Mouse (Mus musculus) adrenal gland, postnatal 36 days (tissue): ENCODE measurements around the gene Meox1. TPM values are rescaled to one million over a fixed set of nuclear protein-coding genes. Genes with fewer than 3 reads are reported as not detected.

Source experiments
- DNase-seq, 2 experiments: peaks; one replicate each; pipeline ENCODE4 v3.0.0; 2021; ENCODE audit warnings: mixed read lengths in 1 of 2
- total RNA-seq, 2 experiments: library from RNA; stranded (reverse); gene quantifications; 2 replicates each; pipeline ENCODE4 v1.2.3; 2021

Gene Meox1
- total RNA-seq, 2 experiments from 2014 or later, result 3.6 to 6.0 TPM

DNA sequence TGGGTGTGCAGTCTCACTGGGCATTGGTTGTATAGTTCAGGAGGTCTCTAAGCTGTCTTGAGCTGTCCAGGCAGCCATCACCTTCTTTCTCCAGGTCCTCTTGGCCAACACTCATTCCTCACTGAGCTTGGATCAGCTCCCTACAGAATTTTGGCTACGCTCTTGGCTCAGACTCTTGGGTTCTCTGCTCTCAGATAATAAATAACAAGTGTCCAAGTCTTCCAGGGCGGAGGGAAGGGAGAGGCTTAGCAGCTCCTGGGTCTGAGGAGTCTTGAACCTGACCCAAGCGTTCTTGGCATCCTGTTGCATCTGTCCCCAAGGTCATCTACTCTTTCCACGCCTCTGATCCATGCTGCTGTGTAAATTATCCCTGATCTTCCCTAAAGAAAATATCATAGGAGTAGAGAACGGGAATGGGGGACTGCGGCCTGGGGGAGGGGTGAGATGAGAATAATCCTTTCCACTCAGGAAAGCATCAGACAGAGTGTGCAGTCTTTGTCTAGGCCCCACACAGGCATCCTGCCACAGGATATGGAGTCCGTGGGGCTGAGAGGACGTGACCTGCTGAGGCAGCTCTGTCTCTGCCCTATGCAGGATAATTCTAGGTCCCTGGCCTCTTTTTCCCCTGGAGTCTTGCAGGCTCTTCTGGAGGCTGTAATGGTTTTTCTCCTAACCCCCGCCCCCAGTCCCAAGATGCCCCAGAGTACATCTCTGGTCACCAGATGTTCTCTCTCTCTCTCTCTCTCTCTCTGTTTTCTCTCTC lies 38.0 kb downstream of the Meox1 start:
- DNase-seq, result peak in 1 of 2 experiments; percentile 18

DNA sequence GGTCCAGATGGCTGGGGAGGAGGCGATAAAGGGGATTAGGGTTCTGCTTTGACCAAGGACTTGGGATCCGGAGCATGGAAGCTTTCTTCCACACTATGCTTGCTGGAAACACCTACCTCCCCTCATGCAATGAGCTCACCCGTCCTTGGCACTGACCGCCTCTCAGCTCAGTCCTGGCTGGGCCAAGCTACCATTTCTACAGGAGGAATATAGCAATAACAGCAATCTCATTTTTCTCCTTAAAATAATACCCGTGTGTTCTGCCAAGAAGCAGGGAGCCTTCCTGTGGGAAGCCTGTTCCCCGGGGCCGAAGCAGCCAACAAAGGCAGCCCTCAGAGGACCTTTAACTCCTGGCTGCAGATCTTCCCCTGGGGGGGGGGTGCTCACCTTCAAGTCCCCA lies 43.1 kb downstream of the Meox1 start:
- DNase-seq, result peak; percentile 70 to 73

GRCm38 (mm10) chr11:101849286-101849685 lies 44.9 kb downstream of the Meox1 start:
- peak; percentile 66 to 71 for DNase-seq

GRCm38 (mm10) chr11:101847509-101847908 lies 46.7 kb downstream of the Meox1 start:
- no peak for DNase-seq

DNA sequence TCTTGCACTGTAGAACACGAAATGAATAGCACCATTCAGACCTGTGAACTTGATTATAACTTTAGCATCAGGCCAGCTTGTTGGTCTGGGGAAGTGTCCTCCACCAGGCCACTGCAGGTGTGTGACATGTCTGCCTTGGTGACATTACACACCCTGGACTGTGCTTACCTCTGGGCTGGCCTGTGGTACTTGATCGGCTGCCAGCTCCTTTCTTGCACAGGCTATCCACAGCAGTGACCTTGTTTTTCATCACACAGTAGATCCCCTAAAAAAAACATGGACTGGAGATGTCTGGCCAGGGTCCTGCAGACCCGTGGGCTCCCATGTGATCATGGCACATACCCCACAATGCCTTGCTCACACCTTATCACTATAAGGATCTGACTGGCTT lies 51.4 kb downstream of the Meox1 start:
- DNase-seq, result no peak

- no peak for DNase-seq
Measured at GRCm38 (mm10) chr11:101841998-101842772, 52.0 kb downstream of the Meox1 start.

DNA sequence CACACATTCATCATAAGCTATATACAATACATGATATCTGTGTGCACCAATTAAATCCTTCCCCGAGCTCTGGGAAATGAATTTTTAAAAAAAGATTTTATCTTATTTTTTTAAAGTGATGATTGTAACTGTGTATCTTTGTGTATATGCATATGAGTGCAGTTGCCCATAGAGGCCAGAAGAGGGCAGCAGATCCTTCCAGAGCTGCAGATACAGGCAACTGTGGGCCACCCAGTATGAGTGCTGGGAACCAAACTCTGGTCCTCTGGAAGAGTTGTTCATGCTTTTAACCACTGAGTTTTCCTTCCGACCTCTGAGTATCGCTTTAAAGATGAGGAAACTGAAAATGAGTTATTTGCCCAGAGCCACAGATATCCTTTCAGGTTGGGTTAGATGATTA lies 53.8 kb downstream of the Meox1 start:
- DNase-seq, result no peak

DNA sequence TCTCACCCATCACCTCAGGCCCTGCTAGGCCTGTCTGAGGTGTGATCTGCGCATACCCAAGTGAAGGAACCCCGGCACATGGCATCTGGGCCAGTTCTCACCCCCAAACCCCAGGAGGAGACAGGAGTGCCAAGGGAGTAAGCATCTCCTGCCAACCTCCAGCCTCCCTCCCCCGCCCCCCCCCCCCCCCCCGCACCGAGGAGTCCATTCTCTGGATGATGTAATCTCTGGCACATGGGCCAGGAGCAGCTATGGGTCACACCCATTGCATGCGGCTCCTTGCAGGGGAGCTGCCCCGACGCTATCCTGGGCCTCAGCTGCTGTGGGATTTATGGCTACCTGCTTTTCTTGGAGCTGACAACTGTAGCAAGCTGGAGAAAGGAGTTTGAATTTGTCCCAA lies 54.7 kb downstream of the Meox1 start:
- DNase-seq, result peak; percentile 11 to 45

DNA sequence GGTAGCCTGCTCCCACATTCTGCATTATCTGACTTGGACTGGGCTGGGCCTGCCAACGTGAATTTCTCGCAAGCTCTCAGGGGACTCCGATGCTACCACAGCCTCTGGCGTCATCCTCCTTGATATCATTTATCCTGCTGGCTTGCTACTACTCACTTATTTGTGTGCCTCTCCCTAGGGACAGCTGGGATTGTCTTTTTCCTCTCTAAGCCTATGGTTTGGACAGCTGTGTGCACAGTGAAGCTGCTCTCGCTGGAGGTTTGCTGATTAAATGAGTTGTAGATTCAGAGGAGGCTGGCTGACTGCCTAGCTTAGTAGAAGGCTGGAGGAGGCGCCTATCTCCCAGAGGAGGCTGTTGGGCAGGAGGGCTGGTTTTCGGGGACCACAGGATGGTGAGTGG lies 62.2 kb downstream of the Meox1 start:
- DNase-seq, result no peak

DNA sequence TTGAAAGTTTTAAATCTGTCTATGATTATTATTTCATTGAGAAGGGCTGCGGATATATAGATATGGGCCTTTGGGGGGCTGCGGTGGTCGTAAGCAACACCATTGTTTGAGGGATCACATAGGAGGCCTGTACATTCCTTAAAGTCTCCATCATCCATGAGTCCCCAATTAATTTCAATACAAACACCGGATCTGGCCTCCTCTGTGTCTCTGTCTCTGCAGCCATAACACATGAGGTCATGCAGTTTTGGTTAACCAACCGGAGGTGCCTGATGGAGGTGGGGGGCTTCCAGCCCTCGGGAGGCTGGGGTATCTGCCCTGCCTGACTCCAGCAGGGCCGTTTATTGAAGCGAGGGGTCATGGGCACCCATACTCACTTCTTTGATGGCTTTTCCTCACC lies 63.6 kb downstream of the Meox1 start:
- no peak for DNase-seq

DNA sequence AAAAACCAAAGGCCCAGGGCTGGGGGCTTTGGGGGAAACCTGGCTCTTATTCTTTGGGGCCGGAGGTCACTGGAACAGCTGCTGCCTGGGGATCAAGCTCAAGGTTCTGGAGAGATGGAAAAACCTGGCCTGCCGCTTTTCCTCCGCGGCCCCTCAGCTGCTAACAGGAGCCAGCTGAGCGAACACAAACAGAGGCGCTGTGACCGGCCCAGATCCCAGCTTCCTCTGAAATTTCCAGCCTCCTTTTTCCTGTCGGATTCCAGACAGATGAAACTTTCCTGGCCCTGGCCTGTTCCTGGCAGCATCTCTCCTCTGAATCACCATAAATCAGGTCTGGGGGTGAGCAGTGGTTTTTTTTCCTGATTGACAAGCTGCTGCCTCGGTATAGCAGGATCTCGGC lies 64.1 kb downstream of the Meox1 start:
- peak; percentile 19 to 32 for DNase-seq

GRCm38 (mm10) chr11:101828718-101829117 lies 65.5 kb downstream of the Meox1 start:
- DNase-seq, result no peak

Other genes with a start within 250 kb of the Meox1 start
- 10 to 100 TPM; 11.4 to 12.5 TPM for gene Arl4d, start 228.8 kb downstream of the Meox1 start, total RNA-seq
- 10 to 100 TPM; 23.9 to 25.7 TPM for gene Dhx8, start 161.5 kb downstream of the Meox1 start, total RNA-seq
- 1 to 10 TPM; 1.2 to 3.0 TPM for gene Etv4, start 109.0 kb downstream of the Meox1 start, total RNA-seq
- gene Sost, start 72.6 kb upstream of the Meox1 start, total RNA-seq, result not detected
- gene Cfap97d1, start 89.9 kb upstream of the Meox1 start, total RNA-seq, result not detected
- 100 to 1,000 TPM in 1 of 2 experiments, 10 to 100 TPM in 1; 98.6 to 132 TPM for gene Dusp3, start 92.6 kb upstream of the Meox1 start, total RNA-seq
- 10 to 100 TPM in 1 of 2 experiments, 1 to 10 TPM in 1; 5.3 to 17.3 TPM for gene Mpp3, start 134.1 kb upstream of the Meox1 start, total RNA-seq
- 10 to 100 TPM; 40.3 to 48.6 TPM for gene Cd300lg, start 147.1 kb upstream of the Meox1 start, total RNA-seq
- gene Mpp2, start 194.1 kb upstream of the Meox1 start, total RNA-seq, result 10 to 100 TPM in 1 of 2 experiments, 1 to 10 TPM in 1; 8.9 to 10.8 TPM
- gene Ppy, start 206.9 kb upstream of the Meox1 start, total RNA-seq, result not detected
- gene Pyy, start 213.5 kb upstream of the Meox1 start, total RNA-seq, result not detected